Mouse (Mus musculus): ENCODE data around the gene Eml4.

- no peak for TF ChIP-seq POLR2A (IDR thresholded peaks at IDR 0.05; ENCODE audit: control insufficient read depth, extremely low read depth, insufficient read depth, low read length, poor library complexity)
- TF ChIP-seq CTCF (IDR thresholded peaks at IDR 0.05; ENCODE audit: borderline replicate concordance, control insufficient read depth, extremely low read depth, insufficient read depth, low read length, poor library complexity): no peak
Observed at GRCm38 (mm10) chr17:83348056-83348822, 2.5 kb upstream of the Eml4 start.
